Mouse (Mus musculus) thymus, adult 2 months (tissue): ENCODE data around the gene Trpm5. TPM values are rescaled to one million over a fixed set of nuclear protein-coding genes. Genes with fewer than 3 reads are reported as not detected.

Experiments
- DNase-seq: peaks from one replicate; pipeline ENCODE4 v3.0.0; 2021
- H3K27ac ChIP-seq: fragments of 200-500 bp; 2 replicates; pipeline ENCODE4 v1.5.1; 2012; ENCODE audit warnings: low read length, control low read depth; ENCODE audit not compliant: control insufficient read depth, insufficient read depth
- H3K27me3 ChIP-seq: fragments of 200-500 bp; 2 replicates; pipeline ENCODE4 v1.6.1; 2012; ENCODE audit warnings: mild to moderate bottlenecking, low read length, moderate library complexity, mixed read lengths; ENCODE audit not compliant: control insufficient read depth, insufficient read depth
- H3K36me3 ChIP-seq: fragments of 200-500 bp; 2 replicates; pipeline ENCODE4 v1.6.1; 2012; ENCODE audit warnings: mild to moderate bottlenecking, low read length, moderate library complexity; ENCODE audit not compliant: control insufficient read depth, insufficient read depth
- H3K4me1 ChIP-seq: fragments of 200-500 bp; replicated peaks from 2 replicates; pipeline ENCODE4 v1.6.1; 2012; ENCODE audit warnings: low read length; ENCODE audit not compliant: control insufficient read depth, insufficient read depth
- H3K4me3 ChIP-seq: fragments of 200-500 bp; 2 replicates; pipeline ENCODE4 v1.5.1; 2012; ENCODE audit warnings: mild to moderate bottlenecking, low read length, control low read depth, moderate library complexity; ENCODE audit not compliant: control insufficient read depth, insufficient read depth
- CTCF ChIP-seq: fragments of 200-500 bp; IDR thresholded peaks from 2 replicates; pipeline ENCODE4 v1.5.1; 2012; ENCODE audit warnings: mild to moderate bottlenecking, control low read depth, low read length, moderate library complexity, borderline replicate concordance; ENCODE audit not compliant: control insufficient read depth, poor library complexity, insufficient read depth; ENCODE audit errors: extremely low read depth
- POLR2A ChIP-seq: fragments of 200-500 bp; IDR thresholded peaks from 2 replicates; pipeline ENCODE4 v1.6.1; 2012; ENCODE audit warnings: mild to moderate bottlenecking, low read length, control low read depth, moderate library complexity; ENCODE audit not compliant: control insufficient read depth, poor library complexity, insufficient read depth; ENCODE audit errors: extremely low read depth
- WGBS: fragments of 180-500 bp; shearing (Covaris S2); methylation state at CpG from one replicate; pipeline ENCODE4 v1.1.7; 2018; 5-methylcytosine and 5-hydroxymethylcytosine counted together
- polyA plus RNA-seq: library from polyadenylated mRNA; depleted of rRNA; stranded (reverse); fragments of >200 nt; gene quantifications from 2 replicates; pipeline ENCODE4 v1.2.3, GENCODE M21; 2012

Trpm5 gene
- polyA plus RNA-seq, 1 experiment: 4.5 TPM

- Histone ChIP-seq H3K4me3 (no peak overlapping the region), H3K27ac (no peak overlapping the region), H3K27me3 (no peaks in the 10 kb centered on the region), H3K4me1 (peaks cover 18% of the 10 kb centered on the region), H3K36me3 (peaks cover 11% of the 10 kb centered on the region)
- no peak for TF ChIP-seq POLR2A
- no peak for TF ChIP-seq CTCF
- no peak for DNase-seq
- 97% methylated on average over 3 of the region's 3 CpGs for WGBS
These were observed 26.5 kb downstream of the Trpm5 start for GRCm38 (mm10) chr7:143067897-143068296.

GRCm38 (mm10) chr7:143067469-143067868 lies 27.0 kb downstream of the Trpm5 start:
- Histone ChIP-seq H3K36me3 (peaks cover 15% of the 10 kb centered on the region), H3K4me3 (no peak overlapping the region), H3K27me3 (no peaks in the 10 kb centered on the region), H3K4me1 (peaks cover 18% of the 10 kb centered on the region), H3K27ac (no peak overlapping the region)
- TF ChIP-seq POLR2A (no peak), CTCF (no peak)
- WGBS: 90% methylated on average over 2 of the region's 2 CpGs
- no peak for DNase-seq

GRCm38 (mm10) chr7:143065692-143066091 lies 28.8 kb downstream of the Trpm5 start:
- TF ChIP-seq CTCF: no peak
- TF ChIP-seq POLR2A: no peak
- no peak for DNase-seq
- 100% methylated on average over 2 of the region's 2 CpGs for WGBS
- Histone ChIP-seq H3K27ac (no peak overlapping the region), H3K4me3 (no peak overlapping the region), H3K27me3 (no peaks in the 10 kb centered on the region), H3K4me1 (peaks cover 17% of the 10 kb centered on the region), H3K36me3 (peaks cover 16% of the 10 kb centered on the region)

- H3K27me3 ChIP-seq: no peaks in the 10 kb centered on the region
- peaks cover 16% of the 10 kb centered on the region for H3K36me3 ChIP-seq
These were observed 30.2 kb downstream of the Trpm5 start for GRCm38 (mm10) chr7:143064226-143064625.

GRCm38 (mm10) chr7:143062704-143063103 lies 31.7 kb downstream of the Trpm5 start:
- H3K4me1 ChIP-seq: peaks cover 17% of the 10 kb centered on the region
- WGBS: 80% methylated on average over 2 of the region's 2 CpGs
- H3K27ac ChIP-seq: no peak overlapping the region
- TF ChIP-seq CTCF (no peak), POLR2A (no peak)
- no peak overlapping the region for H3K4me3 ChIP-seq
- no peaks in the 10 kb centered on the region for H3K27me3 ChIP-seq
- H3K36me3 ChIP-seq: peaks cover 16% of the 10 kb centered on the region
- no peak for DNase-seq

More at GRCm38 (mm10) chr7:143064226-143064625, 30.2 kb downstream of the Trpm5 start:
- WGBS: 95% methylated on average over 6 of the region's 6 CpGs
- Histone ChIP-seq H3K4me1 (peaks cover 8% of the 10 kb centered on the region), H3K27ac (no peak overlapping the region), H3K4me3 (no peak overlapping the region)
- DNase-seq: no peak
- TF ChIP-seq CTCF (no peak), POLR2A (no peak)

- peaks cover 29% of the 10 kb centered on the region for H3K4me1 ChIP-seq
- no peaks in the 10 kb centered on the region for H3K27me3 ChIP-seq
- no peak for DNase-seq
- H3K36me3 ChIP-seq: peaks cover 13% of the 10 kb centered on the region
- H3K27ac ChIP-seq: no peak overlapping the region
- no peak for TF ChIP-seq CTCF
- TF ChIP-seq POLR2A: no peak
- no peak overlapping the region for H3K4me3 ChIP-seq
- WGBS: 50% methylated on average over 5 of the region's 5 CpGs
These were observed 35.1 kb downstream of the Trpm5 start for GRCm38 (mm10) chr7:143059202-143059870.

- no peak for DNase-seq
- H3K36me3 ChIP-seq: peaks cover 9% of the 10 kb centered on the region
- no peaks in the 10 kb centered on the region for H3K27me3 ChIP-seq
- TF ChIP-seq POLR2A: no peak
- TF ChIP-seq CTCF: no peak
- no peak overlapping the region for H3K4me3 ChIP-seq
- peaks cover 37% of the 10 kb centered on the region for H3K4me1 ChIP-seq
- WGBS: 42% methylated on average over 5 of the region's 5 CpGs
- peak overlapping the region; percentile 12; the same call in 1 of the 2 replicates for H3K27ac ChIP-seq
These were observed 36.2 kb downstream of the Trpm5 start for GRCm38 (mm10) chr7:143058221-143058697.
